Mouse (Mus musculus) kidney, embryonic 14.5 days (tissue): Measurements from ENCODE around the gene Gins3. TPM values are rescaled to one million over a fixed set of nuclear protein-coding genes. Genes with fewer than 3 reads are reported as not detected.

Experiments used
- ATAC-seq: fragments of 200-750 bp; cut with Nextera tagmentation; 2 replicates; pipeline ENCODE4 v1.8.0; 2017; ENCODE audit warnings: moderate number of reproducible peaks, mild to moderate bottlenecking, moderate TSS enrichment, moderate library complexity; ENCODE audit not compliant: low FRiP score, low TSS enrichment
- H3K27ac ChIP-seq: fragments of 300-500 bp; sonication (generic); 2 replicates; pipeline ENCODE4 v1.5.1; 2014; ENCODE audit warnings: low read depth, mild to moderate bottlenecking, low read length, moderate library complexity, mixed read lengths
- H3K27me3 ChIP-seq: fragments of 300-500 bp; sonication (generic); 2 replicates; pipeline ENCODE4 v1.6.1; 2014; ENCODE audit warnings: mild to moderate bottlenecking, low read length; ENCODE audit not compliant: control insufficient read depth, insufficient read depth
- H3K36me3 ChIP-seq: fragments of 300-500 bp; sonication (generic); 2 replicates; pipeline ENCODE4 v1.6.1; 2014; ENCODE audit warnings: low read length, mixed read lengths; ENCODE audit not compliant: control insufficient read depth, insufficient read depth
- H3K4me1 ChIP-seq: fragments of 300-500 bp; sonication (generic); 2 replicates; pipeline ENCODE4 v1.6.1; 2014; ENCODE audit warnings: low read length, mixed read lengths; ENCODE audit not compliant: control insufficient read depth, insufficient read depth
- H3K4me2 ChIP-seq: fragments of 300-500 bp; sonication (generic); replicated peaks from 2 replicates; pipeline ENCODE4 v1.6.1; 2014; ENCODE audit warnings: low read depth, mild to moderate bottlenecking, low read length
- H3K4me3 ChIP-seq: fragments of 300-500 bp; sonication (generic); 2 replicates; pipeline ENCODE4 v1.5.1; 2014; ENCODE audit warnings: mild to moderate bottlenecking, low read length
- H3K9ac ChIP-seq: fragments of 300-500 bp; sonication (generic); 2 replicates; pipeline ENCODE4 v1.6.1; 2014; ENCODE audit warnings: low read depth, mild to moderate bottlenecking, low read length, moderate library complexity
- H3K9me3 ChIP-seq: fragments of 300-500 bp; sonication (generic); 2 replicates; pipeline ENCODE4 v1.6.1; 2016; ENCODE audit warnings: low read length; ENCODE audit not compliant: control insufficient read depth
- WGBS: fragments of 180-500 bp; shearing (Covaris S2); extraction: QIAGEN DNeasy Blood & Tissue Kit; methylation state at CpG from one replicate; pipeline ENCODE4 v1.1.7; 2014; 5-methylcytosine and 5-hydroxymethylcytosine counted together
- polyA plus RNA-seq: library from polyadenylated mRNA; unstranded; fragments of >200 nt; fragmentation: Nextera tagmentation; extraction: Ambion mirVana; gene quantifications from 2 replicates; pipeline ENCODE4 v1.2.1, GENCODE M21; 2014

Gins3 gene
- polyA plus RNA-seq = 17.3 and 27.0 TPM in 2 replicates

DNA sequence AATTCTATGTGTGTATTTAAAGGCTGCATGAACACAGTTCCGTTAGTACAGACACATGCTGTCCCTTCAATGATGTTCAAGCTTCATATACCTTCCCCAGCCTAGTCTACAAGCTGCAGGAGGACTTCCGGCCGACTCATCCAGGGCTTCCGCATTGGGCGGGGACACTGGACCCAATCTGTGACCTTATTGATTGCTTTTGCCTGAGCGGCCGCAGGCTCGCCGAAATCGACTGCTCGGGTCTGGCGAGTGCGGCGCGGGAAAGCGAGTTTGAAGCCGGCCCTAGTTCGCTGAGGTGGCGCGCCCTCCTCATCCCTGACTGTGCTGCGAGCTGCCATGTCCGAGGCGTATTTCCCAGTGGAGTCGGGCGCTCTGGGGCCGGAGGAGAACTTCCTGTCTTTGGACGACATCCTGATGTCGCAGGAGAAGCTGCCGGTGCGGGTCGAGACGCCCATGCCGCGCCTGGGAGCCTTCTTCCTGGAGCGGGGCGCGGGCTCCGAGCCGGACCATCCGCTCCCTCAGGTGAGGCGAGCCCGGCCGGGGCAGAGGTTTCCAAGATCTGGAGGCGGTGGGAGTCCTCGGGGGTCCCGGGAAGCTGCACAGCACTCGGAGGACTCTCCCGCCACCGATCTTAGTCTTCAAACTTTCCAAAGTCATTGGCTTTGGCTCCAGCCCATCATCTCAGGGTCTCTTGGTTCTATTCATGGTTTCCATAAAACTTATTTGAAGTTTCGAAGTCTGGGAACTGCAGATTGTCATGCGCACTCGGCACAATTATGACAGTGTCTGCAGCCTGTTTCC, at the start of gene Gins3:
Gins3 (plus strand) TSS at position 192 of the 801 bp plus-strand sequence.
- Histone ChIP-seq H3K27me3 (no peaks in the 10 kb centered on the region), H3K9ac (peak within 1 kb of the TSS; percentile 70), H3K4me2 (peak within 1 kb of the TSS; percentile 63), H3K4me3 (peak within 1 kb of the TSS; percentile 78), H3K4me1 (no peaks in the 10 kb centered on the region; the same call in 1 of the 2 replicates), H3K9me3 (no peaks in the 10 kb centered on the region), H3K36me3 (peaks cover under 1% of the 10 kb centered on the region; the same call in 1 of the 2 replicates), H3K27ac (no peak within 1 kb of the TSS; the same call in 1 of the 2 replicates)
- under 1% methylated on average over 52 of the region's 52 CpGs for WGBS
- peak; percentile 95 for ATAC-seq

DNA sequence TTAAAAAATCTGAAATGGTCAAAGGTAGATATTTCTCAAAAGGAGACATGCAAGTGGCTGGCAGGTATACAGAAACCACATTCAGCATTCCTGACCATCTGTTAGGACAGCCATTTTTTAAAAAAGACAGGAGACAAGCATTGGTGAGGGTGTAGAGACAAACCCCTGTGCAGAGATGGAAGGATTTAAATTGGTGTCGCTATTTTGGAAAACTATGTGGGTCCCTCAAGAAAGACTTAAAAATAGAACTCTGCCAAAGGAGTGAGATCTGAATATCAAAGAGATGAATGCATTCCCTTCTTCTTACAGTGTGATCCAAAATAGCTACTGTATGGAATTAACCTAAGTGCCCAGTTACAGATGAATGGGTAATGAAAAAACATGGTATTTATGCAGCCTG, 45.9 kb upstream of the Gins3 start:
- 85% methylated on average over 1 of the region's 1 CpGs for WGBS
- Histone ChIP-seq H3K9ac (no peak overlapping the region), H3K9me3 (no peaks in the 10 kb centered on the region), H3K27ac (no peak overlapping the region), H3K4me3 (no peak overlapping the region), H3K36me3 (no peaks in the 10 kb centered on the region), H3K4me1 (no peaks in the 10 kb centered on the region), H3K4me2 (no peak overlapping the region), H3K27me3 (no peaks in the 10 kb centered on the region)
- no peak for ATAC-seq

DNA sequence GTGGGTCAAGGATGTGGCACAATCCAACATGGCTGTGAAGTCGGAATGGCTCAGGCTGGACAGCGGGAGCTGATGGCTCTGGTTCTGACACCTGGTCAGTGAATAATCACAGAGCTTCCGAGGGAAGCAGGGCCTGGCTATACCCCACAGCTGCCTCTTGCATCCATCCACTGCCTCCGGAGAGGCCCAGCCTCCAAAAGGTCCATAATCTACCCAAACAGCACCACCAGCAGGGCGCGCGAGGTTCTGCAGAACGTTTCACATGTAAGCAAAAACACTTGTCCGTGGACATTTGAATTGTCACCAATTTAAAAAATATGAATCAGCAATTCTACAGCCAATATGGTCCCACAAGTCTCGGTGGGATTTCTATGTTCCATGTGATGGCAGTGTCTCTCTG, 44.0 kb upstream of the Gins3 start:
- H3K36me3 ChIP-seq = no peaks in the 10 kb centered on the region
- WGBS = 66% methylated on average over 10 of the region's 10 CpGs
- no peaks in the 10 kb centered on the region for H3K9me3 ChIP-seq
- ATAC-seq = no peak
- H3K27me3 ChIP-seq = no peaks in the 10 kb centered on the region
- H3K4me1 ChIP-seq = no peaks in the 10 kb centered on the region
- H3K4me2 ChIP-seq = no peak overlapping the region
- H3K4me3 ChIP-seq = no peak overlapping the region
- no peak overlapping the region for H3K9ac ChIP-seq
- no peak overlapping the region for H3K27ac ChIP-seq

DNA sequence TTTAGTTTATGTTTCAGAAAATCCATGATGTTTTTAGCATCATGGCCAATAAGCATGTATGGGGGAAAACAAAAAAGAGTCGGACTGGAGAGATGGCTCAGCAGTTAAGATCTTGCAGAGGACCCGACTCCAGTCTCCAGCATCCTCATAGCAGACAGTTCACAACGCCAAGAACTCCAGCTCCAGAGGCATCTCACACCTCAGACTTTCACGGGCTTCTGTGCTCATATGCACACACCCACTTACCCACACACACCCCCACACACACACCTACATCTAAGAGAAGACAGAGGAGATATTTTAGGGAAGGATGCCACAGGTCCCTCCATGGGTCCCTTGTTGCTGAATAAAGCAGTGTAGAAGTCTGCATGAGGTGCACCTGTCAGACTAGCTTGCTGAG, 42.7 kb upstream of the Gins3 start:
- Histone ChIP-seq H3K9ac (no peak overlapping the region), H3K36me3 (no peaks in the 10 kb centered on the region), H3K27me3 (no peaks in the 10 kb centered on the region), H3K9me3 (no peaks in the 10 kb centered on the region), H3K4me1 (no peaks in the 10 kb centered on the region), H3K4me2 (no peak overlapping the region), H3K4me3 (no peak overlapping the region), H3K27ac (no peak overlapping the region)
- ATAC-seq = no peak
- 85% methylated on average over 4 of the region's 4 CpGs for WGBS

DNA sequence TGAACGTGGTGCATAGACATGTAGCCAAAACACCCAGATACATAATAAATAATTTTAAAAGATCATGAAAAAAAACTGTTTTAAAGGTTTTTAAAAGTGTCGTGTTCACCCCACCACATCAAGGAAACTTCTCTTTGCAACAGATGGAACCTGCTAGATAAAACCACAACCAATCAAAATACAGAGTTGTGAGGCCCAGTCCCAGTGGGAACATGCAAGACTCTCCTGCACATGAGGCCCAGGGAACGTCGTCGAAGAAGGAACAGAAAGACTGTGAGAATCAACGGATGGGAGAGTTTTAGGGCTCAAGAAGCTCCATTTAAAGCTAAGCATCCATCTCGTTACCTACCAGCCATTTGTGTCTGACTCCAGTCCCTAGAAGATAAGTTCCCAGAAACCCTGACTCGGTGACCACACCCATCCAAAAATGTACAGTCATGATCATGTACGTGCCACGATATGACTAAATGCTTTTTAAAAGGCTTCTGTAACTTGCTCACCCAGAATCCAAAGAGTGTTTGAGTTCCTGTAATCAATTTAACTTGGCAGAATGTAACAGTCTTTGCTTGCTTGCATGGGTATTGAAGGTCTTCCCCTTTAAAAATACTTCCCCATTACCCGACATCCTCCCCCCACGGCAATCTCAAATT, 41.0 kb upstream of the Gins3 start:
- no peaks in the 10 kb centered on the region for H3K9me3 ChIP-seq
- WGBS = 85% methylated on average over 12 of the region's 12 CpGs
- H3K27ac ChIP-seq = no peak overlapping the region
- H3K4me3 ChIP-seq = no peak overlapping the region
- no peak overlapping the region for H3K4me2 ChIP-seq
- no peak for ATAC-seq
- H3K36me3 ChIP-seq = no peaks in the 10 kb centered on the region
- H3K27me3 ChIP-seq = no peaks in the 10 kb centered on the region
- no peaks in the 10 kb centered on the region for H3K4me1 ChIP-seq
- H3K9ac ChIP-seq = no peak overlapping the region

DNA sequence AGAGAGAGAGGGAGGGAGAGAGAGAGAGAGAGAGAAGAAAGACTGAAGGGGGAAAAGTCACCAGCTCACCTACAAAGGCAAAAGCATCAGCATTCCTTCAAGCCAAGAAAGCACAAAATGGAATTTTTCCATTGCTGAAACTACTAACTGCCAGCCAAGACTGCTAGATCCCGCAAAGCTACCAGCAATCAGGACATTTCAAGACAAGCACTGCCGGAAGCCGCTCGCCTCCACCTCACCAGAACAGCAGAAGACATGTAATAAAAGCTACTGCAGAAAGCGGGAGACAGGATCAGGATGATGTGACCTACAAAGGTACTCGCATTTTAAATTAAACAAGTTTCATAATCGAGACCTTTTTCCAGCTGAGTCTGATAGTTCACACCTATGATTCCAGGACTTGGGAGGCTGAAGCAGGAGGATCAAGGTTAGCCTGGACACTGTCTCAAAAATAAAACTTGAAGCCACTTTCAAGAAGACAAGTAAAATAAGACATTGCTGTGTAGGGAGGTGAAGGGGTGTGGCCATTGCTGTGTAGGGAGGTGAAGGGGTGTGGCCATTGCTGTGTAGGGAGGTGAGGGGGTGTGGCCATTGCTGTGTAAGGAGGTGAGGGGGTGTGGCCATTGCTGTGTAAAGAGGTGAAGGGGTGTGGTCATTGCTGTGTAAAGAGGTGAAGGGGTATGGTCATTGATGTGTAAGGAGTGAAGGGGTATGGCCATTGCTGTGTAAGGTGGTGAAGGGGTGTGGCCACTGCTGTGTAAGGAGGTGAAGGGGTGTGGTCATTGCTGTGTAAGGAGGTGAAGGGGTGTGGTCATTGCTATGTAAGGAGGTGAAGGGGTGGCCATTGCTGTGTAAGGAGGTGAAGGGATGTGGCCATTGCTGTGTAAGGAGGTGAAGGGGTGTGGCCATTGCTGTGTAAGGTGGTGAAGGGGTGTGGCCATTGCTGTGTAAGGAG, 39.5 kb upstream of the Gins3 start:
- Histone ChIP-seq H3K36me3 (no peaks in the 10 kb centered on the region), H3K9me3 (no peaks in the 10 kb centered on the region), H3K27ac (no peak overlapping the region), H3K4me1 (no peaks in the 10 kb centered on the region), H3K9ac (no peak overlapping the region), H3K27me3 (no peaks in the 10 kb centered on the region), H3K4me3 (no peak overlapping the region), H3K4me2 (no peak overlapping the region)
- WGBS = 92% methylated on average over 7 of the region's 7 CpGs
- no peak for ATAC-seq

DNA sequence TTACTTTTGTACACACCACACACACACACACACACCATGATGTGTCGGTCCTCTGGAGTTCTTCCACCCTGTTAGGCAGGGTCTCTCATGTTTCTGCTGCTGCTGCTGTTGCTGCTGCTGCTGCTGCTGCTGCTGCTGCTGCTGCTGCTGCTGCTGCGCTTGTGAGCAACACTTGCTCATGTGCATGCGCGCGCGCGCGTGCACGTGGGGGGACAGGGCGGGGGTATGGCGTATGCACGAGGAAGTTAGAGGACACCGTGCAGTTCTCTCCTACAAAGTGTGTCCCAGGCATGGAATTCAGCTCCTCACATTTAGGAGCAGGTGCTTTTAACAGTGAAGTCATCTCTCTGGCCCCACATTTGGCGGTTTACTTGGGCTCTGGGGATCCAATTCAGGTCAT, 38.1 kb upstream of the Gins3 start:
- WGBS = 82% methylated on average over 14 of the region's 14 CpGs

DNA sequence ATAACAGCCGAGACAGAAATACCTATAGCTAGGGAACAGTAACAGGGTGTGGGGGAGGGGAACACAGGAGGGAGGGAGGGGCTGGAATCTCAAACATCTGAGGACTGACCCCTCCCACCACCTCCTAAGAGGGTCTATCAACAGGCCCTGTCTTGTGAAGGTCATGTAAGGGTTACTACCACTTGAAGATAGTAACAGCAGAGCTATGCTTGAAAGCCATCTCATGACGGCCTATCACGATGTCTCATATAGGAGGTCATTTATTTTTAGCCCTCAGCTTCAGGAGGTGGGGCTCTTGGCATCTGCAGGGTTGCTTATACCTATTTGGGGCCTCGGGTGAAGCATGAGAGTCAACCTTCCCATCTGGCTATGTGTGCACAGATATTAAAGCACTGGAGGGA, 36.4 kb upstream of the Gins3 start:
- 58% methylated on average over 4 of the region's 4 CpGs for WGBS

More for the DNA sequence above, 38.1 kb upstream of the Gins3 start:
- Histone ChIP-seq H3K9me3 (no peaks in the 10 kb centered on the region), H3K27ac (no peak overlapping the region), H3K9ac (no peak overlapping the region), H3K27me3 (no peaks in the 10 kb centered on the region), H3K4me1 (no peaks in the 10 kb centered on the region), H3K36me3 (no peaks in the 10 kb centered on the region), H3K4me2 (no peak overlapping the region), H3K4me3 (no peak overlapping the region)
- no peak for ATAC-seq

More for the DNA sequence above, 36.4 kb upstream of the Gins3 start:
- no peak for ATAC-seq
- Histone ChIP-seq H3K27ac (no peak overlapping the region), H3K27me3 (no peaks in the 10 kb centered on the region), H3K36me3 (no peaks in the 10 kb centered on the region), H3K4me2 (no peak overlapping the region), H3K4me3 (no peak overlapping the region), H3K9me3 (no peaks in the 10 kb centered on the region), H3K4me1 (no peaks in the 10 kb centered on the region), H3K9ac (no peak overlapping the region)
